Mouse (Mus musculus): ENCODE data around the gene Apbb1ip.

The Apbb1ip gene

GRCm38 (mm10) chr2:22760452-22760851 is 13.4 kb upstream of the Apbb1ip start:
- Histone ChIP-seq H3K27me3 (ENCODE audit: insufficient read depth, low read length) (peaks cover 20% of the 10 kb centered on the region; the same call in 1 of the 2 replicates), H3K9me3 (ENCODE audit: low read length) (peaks cover 8% of the 10 kb centered on the region; the same call in 1 of the 2 replicates), H3K4me1 (replicated peaks; ENCODE audit: low read depth, low read length) (no peaks in the 10 kb centered on the region), H3K36me3 (ENCODE audit: insufficient read depth, low read length) (no peaks in the 10 kb centered on the region), H3K4me3 (replicated peaks; ENCODE audit: low read length) (no peak overlapping the region)
- no peak for TF ChIP-seq POU5F1 (IDR thresholded peaks at IDR 0.05; ENCODE audit: borderline replicate concordance, low read length)
- no peak for TF ChIP-seq CTCF (conservative IDR thresholded peaks at IDR 0.05; ENCODE audit: low read length)
- no peak for TF ChIP-seq NANOG (IDR thresholded peaks at IDR 0.05; ENCODE audit: borderline replicate concordance, low read length)

- no peaks in the 10 kb centered on the region for H3K4me1 ChIP-seq (replicated peaks; ENCODE audit: low read depth, low read length)
- TF ChIP-seq CTCF (conservative IDR thresholded peaks at IDR 0.05; ENCODE audit: low read length), result no peak
- no peak for TF ChIP-seq NANOG (IDR thresholded peaks at IDR 0.05; ENCODE audit: borderline replicate concordance, low read length)
- no peak for TF ChIP-seq POU5F1 (IDR thresholded peaks at IDR 0.05; ENCODE audit: borderline replicate concordance, low read length)
- peaks cover 8% of the 10 kb centered on the region; the same call in 1 of the 2 replicates for H3K9me3 ChIP-seq (ENCODE audit: low read length)
- H3K36me3 ChIP-seq (ENCODE audit: insufficient read depth, low read length), result no peaks in the 10 kb centered on the region
- H3K27me3 ChIP-seq (ENCODE audit: insufficient read depth, low read length), result peaks cover 16% of the 10 kb centered on the region; the same call in 1 of the 2 replicates
- no peak overlapping the region for H3K4me3 ChIP-seq (replicated peaks; ENCODE audit: low read length)
Observed at GRCm38 (mm10) chr2:22761103-22761521, 12.8 kb upstream of the Apbb1ip start.

- Histone ChIP-seq H3K36me3 (ENCODE audit: insufficient read depth, low read length) (no peaks in the 10 kb centered on the region), H3K27me3 (ENCODE audit: insufficient read depth, low read length) (peaks cover 21% of the 10 kb centered on the region), H3K4me1 (replicated peaks; ENCODE audit: low read depth, low read length) (0 out of 2 replicates have a peak, but pooled peaks cover 4% of the 10 kb centered on the region), H3K4me3 (replicated peaks; ENCODE audit: low read length) (no peak overlapping the region), H3K9me3 (ENCODE audit: low read length) (peaks cover 8% of the 10 kb centered on the region; the same call in 1 of the 2 replicates)
- TF ChIP-seq POU5F1 (IDR thresholded peaks at IDR 0.05; ENCODE audit: borderline replicate concordance, low read length) (no peak), CTCF (conservative IDR thresholded peaks at IDR 0.05; ENCODE audit: low read length) (no peak), NANOG (IDR thresholded peaks at IDR 0.05; ENCODE audit: borderline replicate concordance, low read length) (no peak)
Observed at GRCm38 (mm10) chr2:22764774-22765387, 9.0 kb upstream of the Apbb1ip start.

GRCm38 (mm10) chr2:22771311-22771710 is 2.6 kb upstream of the Apbb1ip start:
- H3K4me1 ChIP-seq (replicated peaks; ENCODE audit: low read depth, low read length), result peaks cover 22% of the 10 kb centered on the region
- TF ChIP-seq CTCF (conservative IDR thresholded peaks at IDR 0.05; ENCODE audit: low read length), result no peak
- TF ChIP-seq NANOG (IDR thresholded peaks at IDR 0.05; ENCODE audit: borderline replicate concordance, low read length), result no peak
- no peak for TF ChIP-seq POU5F1 (IDR thresholded peaks at IDR 0.05; ENCODE audit: borderline replicate concordance, low read length)
- no peak overlapping the region for H3K4me3 ChIP-seq (replicated peaks; ENCODE audit: low read length)

GRCm38 (mm10) chr2:22774181-22774751 is 372 bp downstream of the Apbb1ip start:
- H3K4me1 ChIP-seq (replicated peaks; ENCODE audit: low read depth, low read length), result peaks cover 18% of the 10 kb centered on the region
- H3K4me3 ChIP-seq (replicated peaks; ENCODE audit: low read length), result peak overlapping the region; percentile 71
- H3K9me3 ChIP-seq (ENCODE audit: low read length), result no peaks in the 10 kb centered on the region
- peaks cover 46% of the 10 kb centered on the region for H3K27me3 ChIP-seq (ENCODE audit: insufficient read depth, low read length)
- TF ChIP-seq CTCF (conservative IDR thresholded peaks at IDR 0.05; ENCODE audit: low read length) (no peak), NANOG (IDR thresholded peaks at IDR 0.05; ENCODE audit: borderline replicate concordance, low read length) (no peak), POU5F1 (IDR thresholded peaks at IDR 0.05; ENCODE audit: borderline replicate concordance, low read length) (no peak)
- H3K36me3 ChIP-seq (ENCODE audit: insufficient read depth, low read length), result no peaks in the 10 kb centered on the region

More at GRCm38 (mm10) chr2:22771311-22771710, 2.6 kb upstream of the Apbb1ip start:
- Histone ChIP-seq H3K27me3 (ENCODE audit: insufficient read depth, low read length) (peaks cover 55% of the 10 kb centered on the region), H3K9me3 (ENCODE audit: low read length) (no peaks in the 10 kb centered on the region), H3K36me3 (ENCODE audit: insufficient read depth, low read length) (no peaks in the 10 kb centered on the region)

- Histone ChIP-seq H3K27me3 (ENCODE audit: insufficient read depth, low read length) (peaks cover 39% of the 10 kb centered on the region), H3K4me3 (replicated peaks; ENCODE audit: low read length) (no peak overlapping the region), H3K4me1 (replicated peaks; ENCODE audit: low read depth, low read length) (peaks cover 18% of the 10 kb centered on the region), H3K36me3 (ENCODE audit: insufficient read depth, low read length) (no peaks in the 10 kb centered on the region), H3K9me3 (ENCODE audit: low read length) (no peaks in the 10 kb centered on the region)
- TF ChIP-seq POU5F1 (IDR thresholded peaks at IDR 0.05; ENCODE audit: borderline replicate concordance, low read length) (no peak), CTCF (conservative IDR thresholded peaks at IDR 0.05; ENCODE audit: low read length) (no peak)
Observed at GRCm38 (mm10) chr2:22775213-22775612, 1.3 kb downstream of the Apbb1ip start.

GRCm38 (mm10) chr2:22775681-22776080 is 1.8 kb downstream of the Apbb1ip start:
- H3K27me3 ChIP-seq (ENCODE audit: insufficient read depth, low read length), result peaks cover 39% of the 10 kb centered on the region
- no peak for TF ChIP-seq CTCF (conservative IDR thresholded peaks at IDR 0.05; ENCODE audit: low read length)
- H3K36me3 ChIP-seq (ENCODE audit: insufficient read depth, low read length), result no peaks in the 10 kb centered on the region
- no peak overlapping the region for H3K4me3 ChIP-seq (replicated peaks; ENCODE audit: low read length)
- H3K9me3 ChIP-seq (ENCODE audit: low read length), result no peaks in the 10 kb centered on the region
- peaks cover 18% of the 10 kb centered on the region for H3K4me1 ChIP-seq (replicated peaks; ENCODE audit: low read depth, low read length)

- Histone ChIP-seq H3K27me3 (ENCODE audit: insufficient read depth, low read length) (peaks cover 34% of the 10 kb centered on the region), H3K4me1 (replicated peaks; ENCODE audit: low read depth, low read length) (peaks cover 18% of the 10 kb centered on the region), H3K9me3 (ENCODE audit: low read length) (no peaks in the 10 kb centered on the region), H3K4me3 (replicated peaks; ENCODE audit: low read length) (no peak overlapping the region), H3K36me3 (ENCODE audit: insufficient read depth, low read length) (no peaks in the 10 kb centered on the region)
- no peak for TF ChIP-seq CTCF (conservative IDR thresholded peaks at IDR 0.05; ENCODE audit: low read length)
- TF ChIP-seq POU5F1 (IDR thresholded peaks at IDR 0.05; ENCODE audit: borderline replicate concordance, low read length), result no peak
- no peak for TF ChIP-seq NANOG (IDR thresholded peaks at IDR 0.05; ENCODE audit: borderline replicate concordance, low read length)
Observed at GRCm38 (mm10) chr2:22776568-22777230, 2.8 kb downstream of the Apbb1ip start.
